Mouse (Mus musculus): ENCODE measurements at regions not wholly inside any gene's neighbourhood (a gene's known extent, or its start where the extent isn't known, plus 50 kb on each side); places are given as distances from the start of the nearest gene placed in this dataset.

DNA sequence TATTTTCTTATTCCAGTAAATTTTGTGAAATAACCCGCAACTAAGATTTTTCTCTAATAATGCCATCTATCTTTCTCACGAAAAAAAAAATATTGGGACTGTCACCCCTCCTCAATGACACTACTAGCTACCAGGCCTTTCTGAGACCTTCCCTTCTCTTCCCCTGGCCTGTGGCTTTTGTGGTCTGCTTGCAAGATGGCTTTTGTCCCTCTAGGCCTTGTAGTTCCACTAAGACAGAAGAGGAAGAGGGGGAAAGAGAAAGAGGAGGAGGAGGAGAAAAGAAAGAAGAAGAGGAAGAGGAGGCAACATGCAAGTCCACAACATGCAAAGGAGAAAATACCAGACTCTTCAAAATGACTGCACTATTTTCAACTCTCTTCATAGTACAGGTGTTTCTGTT lies 590.9 kb upstream of the Sall1 start:
- DNase-seq: no peak

DNA sequence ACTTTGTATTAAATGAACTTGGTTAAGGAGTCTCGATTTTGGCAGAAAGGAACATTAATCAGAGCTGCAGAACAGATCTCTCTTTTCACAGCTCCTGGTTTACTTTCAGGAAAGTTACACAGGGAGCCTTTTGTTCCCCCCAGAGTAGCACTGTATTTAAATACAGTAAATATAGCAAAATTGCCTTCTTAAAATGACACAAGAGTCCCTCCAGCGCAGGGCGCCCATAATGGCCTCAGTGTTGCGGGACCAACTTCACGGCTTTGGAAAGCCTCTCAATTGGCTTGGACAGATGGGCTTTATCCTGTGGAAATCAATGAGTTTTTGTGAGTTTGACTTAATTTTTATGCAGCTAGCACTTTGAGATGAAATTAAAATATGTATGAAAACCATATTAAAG lies 588.3 kb upstream of the Sall1 start:
- no peak for DNase-seq

DNA sequence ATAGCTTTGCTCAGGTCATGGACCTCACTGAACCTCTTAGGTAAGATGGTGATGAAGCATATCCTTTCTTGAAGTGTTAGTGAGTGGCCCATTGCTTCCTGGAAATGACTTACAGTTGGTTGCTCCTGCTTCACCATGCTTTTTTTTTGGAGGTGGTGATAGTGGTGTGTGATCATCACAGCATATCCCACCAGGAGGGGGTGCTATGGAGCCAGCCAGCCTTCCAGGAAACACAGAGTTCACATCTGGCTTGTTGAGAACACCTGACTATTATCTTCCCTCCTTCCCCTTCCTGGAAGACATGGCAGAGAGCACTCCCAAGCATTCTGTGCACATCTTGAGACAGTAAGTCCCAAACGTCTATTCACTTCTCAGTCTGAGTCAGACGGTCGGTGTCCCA lies 586.6 kb upstream of the Sall1 start:
- peak; percentile 5 to 9 for DNase-seq

DNA sequence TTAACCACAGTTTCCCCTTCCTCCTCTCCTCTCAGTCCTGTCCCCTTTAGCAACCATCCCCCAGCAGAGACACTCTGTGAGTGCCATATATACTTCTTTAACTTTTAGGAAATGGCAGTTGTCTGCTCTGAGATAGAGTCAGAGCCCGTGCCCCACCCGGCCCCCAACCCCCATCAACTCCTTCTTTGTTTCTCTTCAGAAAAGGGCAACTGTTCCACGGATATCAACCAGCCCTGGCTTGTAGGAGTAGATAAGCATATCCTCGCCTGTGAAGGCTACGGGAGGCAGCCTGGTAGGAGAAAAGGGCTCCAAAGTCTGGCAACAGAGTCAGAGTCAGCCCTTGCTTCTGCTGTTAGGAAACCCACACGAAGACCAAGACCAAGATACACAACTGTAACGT lies 574.1 kb upstream of the Sall1 start:
- DNase-seq: no peak

DNA sequence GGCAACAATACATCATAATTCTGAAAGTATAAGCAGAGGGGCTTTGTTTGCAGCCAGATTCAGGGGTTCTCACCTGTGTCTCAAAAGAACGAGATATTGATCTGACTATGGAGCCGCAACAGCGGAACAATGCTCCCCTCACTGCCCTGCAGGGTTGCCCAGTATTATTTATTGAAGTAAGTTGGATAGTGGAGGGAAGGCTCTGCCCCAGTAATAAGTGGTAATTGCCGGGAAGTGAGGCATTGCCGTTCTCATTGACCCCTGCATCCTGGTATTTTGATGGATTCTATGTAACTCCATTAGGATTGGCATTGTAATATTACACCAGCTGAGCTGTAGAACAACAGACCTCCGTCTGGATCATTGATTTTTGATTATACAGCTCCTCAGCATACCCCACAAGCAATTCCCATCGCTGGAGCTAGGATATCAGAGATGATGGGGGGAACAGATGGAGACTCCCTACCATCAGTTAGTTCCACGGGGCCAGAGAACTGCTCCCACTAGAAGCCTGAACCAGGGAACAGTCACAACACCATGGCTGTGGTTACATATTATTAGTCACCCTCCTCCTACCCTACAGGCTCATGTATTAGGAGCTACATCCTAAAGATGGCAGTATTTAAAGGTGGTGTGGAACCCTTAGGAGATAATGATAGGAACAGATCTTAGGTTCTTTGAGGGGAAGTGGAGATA lies 572.0 kb upstream of the Sall1 start:
- no peak for DNase-seq

DNA sequence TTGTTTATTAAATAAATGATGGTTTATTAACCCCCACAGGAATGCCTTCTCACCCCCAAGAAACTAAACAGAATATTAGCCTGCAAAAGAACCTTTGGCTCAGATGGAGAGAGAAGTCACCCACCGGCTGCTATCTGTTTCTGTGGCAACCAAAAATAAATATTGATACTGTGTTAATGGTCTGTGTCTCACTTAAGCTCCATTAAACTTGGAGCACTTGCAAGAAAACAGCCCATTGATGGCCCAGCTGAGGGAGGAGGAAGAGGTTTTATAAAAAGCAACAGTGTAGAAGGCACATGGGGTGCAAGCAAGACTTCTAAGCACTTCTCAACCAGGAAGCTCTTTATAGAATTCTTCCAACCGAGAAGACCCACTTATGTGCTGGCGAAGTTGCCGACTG lies 565.1 kb upstream of the Sall1 start:
- no peak for DNase-seq

DNA sequence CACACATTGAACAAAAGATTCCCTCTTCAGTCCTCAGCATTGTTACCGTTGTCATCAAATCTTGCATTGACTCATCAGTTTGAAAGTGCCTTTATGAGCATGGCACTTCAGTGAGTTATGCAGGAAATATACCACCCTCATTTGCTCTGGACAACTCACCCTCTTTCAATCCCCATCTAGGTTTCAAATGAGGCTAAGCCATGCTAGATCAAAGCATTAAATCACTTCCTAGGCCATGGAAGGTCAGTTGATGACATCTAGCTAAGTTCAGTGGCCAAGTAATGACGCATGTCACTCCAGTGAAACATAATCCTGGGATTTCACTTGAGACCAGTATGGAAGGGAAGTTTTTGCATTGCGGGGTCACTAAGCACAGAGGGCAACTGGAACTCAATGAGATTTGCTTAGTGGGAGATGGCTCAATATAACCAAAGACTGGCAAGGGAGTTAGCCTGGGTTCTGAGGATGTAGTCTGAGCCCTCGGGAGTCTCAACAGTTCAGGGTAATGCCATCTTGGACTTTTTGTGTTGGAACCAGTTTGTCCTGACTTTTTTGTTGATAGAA lies 562.0 kb upstream of the Sall1 start:
- no peak for DNase-seq

DNA sequence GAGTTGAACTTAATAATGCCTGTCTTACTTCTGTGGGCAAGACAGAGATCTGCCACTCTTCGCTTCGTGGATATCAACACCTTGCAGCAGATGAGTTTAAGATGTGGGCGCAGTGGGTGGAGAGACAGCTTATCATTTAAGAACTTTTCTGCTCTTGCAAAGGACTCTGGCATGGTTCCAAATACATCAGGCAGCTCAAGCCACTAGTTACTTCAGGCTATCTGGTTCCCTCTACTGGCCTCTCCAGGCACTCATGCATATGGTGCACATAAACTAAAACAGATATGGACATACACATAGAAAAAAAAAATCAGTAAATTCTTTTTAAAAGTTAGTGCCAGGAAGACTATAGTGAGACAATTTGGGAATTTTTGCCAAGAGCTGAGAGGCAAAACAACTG lies 560.5 kb upstream of the Sall1 start:
- no peak for DNase-seq

DNA sequence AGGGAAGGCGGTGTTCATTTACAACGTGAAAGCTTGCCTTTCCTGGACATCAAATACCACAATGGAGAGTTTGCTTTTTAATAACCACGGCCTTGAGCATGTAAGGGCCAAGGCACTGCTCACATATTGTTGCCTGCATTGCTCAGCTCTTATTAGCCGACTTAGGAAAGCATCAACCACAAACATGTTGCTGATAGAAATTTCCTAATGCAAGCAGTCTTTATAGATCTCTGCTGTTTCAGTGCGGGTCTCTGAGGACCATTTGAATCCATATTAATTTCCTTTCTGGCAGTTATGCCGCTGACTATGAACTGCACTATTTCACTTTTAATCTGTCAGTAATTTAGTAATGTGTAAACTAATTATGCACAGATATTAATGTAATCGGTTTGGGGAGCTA lies 552.4 kb upstream of the Sall1 start:
- no peak for DNase-seq

DNA sequence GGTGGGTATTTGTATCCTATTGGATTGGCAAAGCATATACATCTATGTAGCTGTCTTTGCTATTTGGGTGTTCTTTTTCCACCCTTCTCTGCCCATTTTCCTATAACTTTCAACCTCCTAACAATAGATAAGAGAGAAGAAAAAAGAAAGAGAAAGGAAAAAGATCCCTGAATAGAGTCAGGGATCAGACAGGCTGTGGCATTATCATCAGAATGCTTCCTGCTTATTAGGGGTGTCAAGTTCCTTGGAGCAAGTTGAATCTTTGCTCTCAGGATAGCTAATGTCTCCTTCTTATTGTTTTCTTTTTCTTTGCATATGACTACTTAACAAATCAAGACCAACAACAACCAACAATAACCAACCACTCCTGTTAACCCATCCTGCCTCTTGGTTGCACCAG lies 539.1 kb upstream of the Sall1 start:
- no peak for DNase-seq

DNA sequence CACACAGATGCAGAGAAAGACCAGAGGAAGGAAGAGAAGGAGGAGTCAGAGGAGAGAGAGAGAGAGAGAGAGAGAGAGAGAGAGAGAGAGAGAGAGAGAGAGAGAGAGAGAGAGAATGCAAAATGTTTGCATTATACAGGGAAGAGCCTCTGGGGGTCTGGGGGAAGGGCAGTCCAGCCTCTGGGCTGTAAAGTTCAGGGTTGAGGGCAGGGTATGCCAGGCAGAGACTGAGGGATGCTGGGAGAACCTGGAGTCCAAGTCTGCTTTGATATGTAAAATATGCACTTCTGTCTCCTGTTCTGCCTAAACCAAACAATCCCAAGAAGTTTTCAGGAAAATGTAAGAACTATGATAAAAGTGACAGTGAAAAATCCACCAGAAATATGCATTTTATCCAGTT lies 538.6 kb upstream of the Sall1 start:
- no peak for DNase-seq

DNA sequence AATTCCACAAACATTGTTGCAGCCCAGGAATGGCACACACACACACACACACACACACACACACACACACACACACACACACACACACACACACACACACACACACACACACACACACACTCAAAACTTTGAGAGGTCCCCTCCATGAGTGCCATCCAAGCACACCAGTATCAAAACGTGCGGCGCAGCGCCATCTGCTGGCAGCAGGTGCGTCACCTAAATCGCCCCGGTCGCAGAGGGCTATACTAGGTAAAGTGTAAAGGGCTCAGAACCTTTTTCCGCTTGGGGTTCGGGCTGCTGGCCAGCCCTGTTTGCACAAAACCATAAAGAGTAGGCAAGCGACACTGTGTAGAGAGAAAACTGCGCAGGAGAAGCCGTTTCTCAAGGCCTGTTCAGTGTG lies 527.9 kb upstream of the Sall1 start:
- peak; percentile 8 to 29 for DNase-seq

DNA sequence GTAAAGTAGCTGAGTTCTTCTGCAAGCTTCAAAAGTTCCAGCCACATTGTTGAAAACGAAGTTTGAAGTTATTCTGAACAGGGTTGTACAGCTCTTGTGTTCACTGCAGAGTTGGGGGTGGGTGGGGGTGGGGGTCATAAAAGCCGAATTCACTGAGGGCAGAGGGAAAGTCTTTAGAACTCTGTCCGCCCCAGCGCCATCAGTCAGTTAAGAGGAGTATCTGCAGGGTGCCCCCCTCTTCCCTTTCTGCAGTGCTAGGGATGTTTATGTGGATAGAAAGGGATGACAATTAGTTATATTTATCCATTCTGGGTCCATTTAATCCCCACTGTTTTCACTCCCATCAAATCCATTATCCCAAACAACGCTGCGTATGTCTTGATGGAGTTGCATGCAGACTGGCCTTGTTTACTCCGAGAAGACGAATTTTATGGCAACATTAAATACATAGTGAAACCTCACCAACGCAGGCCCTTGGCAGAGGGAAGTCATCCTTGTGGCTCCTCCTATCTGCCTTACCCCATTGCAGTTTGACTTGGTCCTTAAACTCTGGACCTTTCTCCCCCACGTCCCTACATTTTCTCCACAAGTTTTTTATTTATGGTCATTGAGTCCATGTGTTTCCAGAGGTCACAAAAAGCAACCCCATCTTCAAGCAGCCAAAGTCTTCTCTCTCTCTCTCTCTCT lies 526.8 kb upstream of the Sall1 start:
- DNase-seq: no peak

DNA sequence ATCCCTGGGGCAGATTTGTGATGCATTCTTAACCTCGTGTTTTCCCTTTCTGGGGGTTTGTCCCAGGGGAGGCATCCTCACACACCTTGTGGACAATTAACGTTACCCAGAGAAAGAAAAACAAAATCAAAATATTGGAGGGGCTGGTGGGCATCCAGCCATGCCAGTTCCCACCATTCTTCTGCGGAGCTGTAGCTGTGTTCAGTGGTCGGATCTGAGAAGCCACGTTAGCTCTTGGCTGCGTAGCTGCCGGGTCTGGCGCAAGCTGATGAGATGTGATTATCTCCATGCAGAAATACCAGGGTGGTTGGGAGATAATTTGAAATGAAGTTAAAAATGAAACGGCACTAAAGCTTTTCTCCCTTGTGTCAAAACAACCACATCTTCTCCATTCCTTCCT lies 525.4 kb upstream of the Sall1 start:
- DNase-seq: no peak

DNA sequence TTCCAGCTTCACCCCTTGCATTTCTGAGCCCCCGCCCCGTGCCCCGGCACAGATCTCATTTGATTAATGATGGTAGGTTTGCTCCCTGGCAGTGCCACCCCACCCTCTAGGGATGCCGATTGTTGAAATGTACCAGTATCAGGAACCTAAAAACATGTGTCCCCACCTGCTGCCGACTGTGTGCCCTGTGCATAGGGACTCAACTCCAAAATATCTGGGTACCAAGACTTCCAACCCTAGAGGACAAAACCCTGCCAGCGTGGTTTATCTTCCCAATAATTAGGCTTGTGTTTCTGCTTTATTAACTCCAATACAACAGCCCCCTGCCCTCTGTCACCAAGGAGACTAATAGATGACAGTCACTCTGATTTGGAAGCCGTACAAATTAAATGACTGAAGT lies 524.7 kb upstream of the Sall1 start:
- DNase-seq: no peak

DNA sequence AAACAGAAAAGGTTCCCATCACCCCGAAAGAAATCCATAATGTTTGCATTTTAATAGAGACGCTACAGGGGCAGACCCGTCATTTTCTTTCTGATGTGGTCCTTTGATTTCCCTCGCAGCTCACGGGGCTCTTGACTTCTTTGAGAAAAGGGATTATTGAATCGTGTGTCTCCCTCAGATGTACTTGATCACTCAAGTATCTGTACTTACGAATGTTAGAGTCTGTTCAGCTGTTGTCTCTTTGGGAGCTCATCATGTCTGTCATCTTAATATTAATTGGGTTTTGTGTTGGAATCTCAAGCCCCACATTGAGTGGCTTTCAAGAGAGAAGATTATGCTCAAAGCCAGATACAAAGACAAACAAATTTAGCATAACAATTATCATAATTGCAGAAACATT lies 523.0 kb upstream of the Sall1 start:
- DNase-seq: no peak

DNA sequence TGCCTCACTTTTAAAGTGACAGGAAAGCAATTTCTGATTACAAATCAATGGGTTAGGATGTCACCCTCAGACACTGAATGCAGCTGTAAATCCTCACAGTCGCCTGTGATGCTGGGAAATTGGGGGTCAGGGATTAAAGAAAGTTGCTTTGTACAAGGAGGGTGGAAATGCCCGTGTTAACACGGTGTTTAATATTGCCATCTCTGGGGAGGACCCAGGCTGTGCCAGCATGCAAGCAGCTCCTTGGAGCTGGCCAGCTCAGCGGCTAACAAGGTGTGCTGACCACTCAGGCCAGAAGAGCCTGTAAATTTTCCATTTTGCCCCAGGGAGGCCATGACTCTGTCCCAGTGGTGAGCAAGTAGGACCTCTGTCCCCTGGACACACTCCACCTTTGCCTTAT lies 522.5 kb upstream of the Sall1 start:
- DNase-seq: no peak

DNA sequence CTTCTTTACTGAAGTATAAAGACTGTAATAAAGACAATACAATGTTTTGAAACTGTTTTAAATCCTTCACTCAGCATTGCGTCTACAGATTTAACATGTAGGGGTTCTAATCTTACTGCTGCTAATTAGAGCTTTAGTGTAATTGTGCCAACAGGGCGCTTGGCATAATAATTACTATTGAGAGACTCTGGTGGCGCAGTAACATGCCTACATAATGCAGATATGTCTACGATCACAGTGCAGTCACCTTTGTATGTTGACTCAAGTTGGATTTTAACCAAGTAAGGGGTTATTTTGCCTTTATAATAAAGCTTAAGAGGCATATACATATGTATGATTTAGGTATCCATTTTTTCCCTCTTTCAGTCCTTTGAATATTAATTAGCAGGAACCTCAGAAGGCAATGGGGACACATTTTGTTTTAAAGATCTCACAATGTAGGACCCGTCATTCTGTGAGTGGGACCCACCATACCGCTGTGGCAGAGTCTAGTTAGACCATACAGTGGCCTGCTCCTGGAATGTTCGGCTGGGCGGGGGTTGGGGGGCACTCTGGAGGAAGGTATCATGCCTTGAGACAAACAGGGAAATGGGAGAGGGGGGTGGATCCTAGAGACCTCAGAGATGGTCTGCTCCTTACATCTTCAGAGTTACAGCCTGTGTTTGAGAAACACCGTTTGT lies 521.3 kb upstream of the Sall1 start:
- no peak for DNase-seq

DNA sequence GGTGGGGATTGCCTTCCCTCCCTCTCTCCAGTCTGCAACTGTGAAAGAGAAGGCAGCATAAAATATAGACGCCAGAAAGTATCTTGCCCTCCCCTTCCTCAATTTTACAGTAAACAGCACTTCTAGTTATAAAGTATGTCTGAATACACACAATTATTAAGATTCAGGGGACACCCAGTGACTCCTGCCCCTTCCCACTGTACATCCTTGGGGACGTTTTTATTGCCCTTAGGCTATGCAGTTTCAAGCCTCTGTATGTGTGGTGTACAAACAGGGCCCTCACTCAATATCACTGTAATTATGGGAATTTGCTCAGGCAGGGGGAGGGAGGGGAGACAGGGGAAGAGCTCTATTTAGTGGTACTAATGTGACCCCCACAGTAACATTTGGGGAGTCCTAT lies 519.6 kb upstream of the Sall1 start:
- no peak for DNase-seq

DNA sequence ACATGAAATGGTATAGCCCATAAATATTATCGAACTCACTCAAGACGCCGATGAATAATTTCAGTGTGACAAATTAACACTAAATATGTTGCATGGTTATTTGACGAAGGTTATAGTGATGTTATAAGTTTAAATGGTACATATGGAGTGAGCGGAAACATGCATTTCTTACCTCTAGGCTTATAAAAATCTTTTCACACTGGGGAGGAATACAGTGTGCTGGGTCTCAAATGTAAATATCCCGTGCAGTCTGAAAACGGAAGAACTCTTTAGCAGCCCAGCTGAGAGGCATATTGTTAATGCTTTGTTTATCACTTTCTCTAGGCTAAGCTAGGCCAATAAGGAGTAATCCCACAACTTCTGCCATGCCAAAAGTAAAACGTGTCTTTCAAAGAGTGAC lies 518.6 kb upstream of the Sall1 start:
- DNase-seq: no peak

DNA sequence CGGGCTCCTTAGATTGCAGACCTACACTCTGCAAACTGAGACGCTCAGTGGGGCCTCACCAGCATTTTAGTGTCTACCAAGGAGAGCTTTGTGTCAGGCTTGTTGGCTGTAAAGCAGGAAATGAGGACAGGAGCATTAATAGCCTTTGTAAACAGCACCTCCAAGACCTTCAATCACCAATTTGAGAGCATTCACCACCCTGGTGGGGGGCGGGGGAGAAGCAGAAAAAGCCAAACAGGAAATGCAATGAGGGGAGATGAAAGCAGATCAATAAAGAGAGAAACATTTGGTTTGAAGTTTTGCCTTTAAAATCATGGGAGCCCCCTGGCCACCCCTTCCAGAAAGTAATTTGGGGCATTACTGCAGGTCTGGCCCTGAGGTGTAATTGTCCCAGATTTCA lies 497.3 kb upstream of the Sall1 start:
- DNase-seq: no peak

DNA sequence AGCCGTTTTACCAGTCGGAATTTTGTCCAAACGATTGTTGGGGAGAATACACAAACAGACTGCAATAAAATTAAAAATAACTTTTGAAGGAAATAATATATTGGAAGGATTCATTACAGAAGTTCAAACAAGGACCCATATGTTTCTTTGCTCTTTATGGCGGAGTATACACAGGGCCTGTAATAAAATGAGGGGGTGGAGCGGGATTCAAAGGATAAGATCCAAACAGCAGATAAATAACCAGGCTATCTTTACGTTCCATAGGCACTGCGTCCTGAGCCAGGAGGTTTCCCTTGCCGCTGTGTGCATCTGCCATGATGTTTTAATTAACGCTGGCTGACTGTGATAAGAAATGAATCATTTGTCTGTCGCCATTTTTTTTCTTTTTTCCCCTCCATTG lies 490.6 kb upstream of the Sall1 start:
- DNase-seq: no peak

DNA sequence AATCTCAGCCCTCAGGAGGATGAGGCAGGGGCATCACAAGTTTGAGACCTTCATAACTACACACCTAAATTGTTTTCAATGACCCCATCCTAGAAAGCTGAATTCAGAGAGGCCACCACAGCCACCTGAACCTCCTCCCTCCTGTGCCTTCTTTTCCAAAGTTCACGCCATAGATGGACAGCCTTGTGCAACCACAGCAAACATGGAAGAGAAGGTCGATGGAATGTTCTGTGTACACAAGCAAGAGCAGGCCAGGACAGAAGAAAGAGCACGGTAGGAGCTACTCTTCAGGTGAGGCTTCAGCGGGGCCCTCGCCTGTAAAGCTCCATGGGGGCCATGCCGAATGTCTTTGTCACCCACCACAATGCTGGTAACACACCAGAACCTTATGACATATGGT lies 481.1 kb upstream of the Sall1 start:
- DNase-seq: no peak

DNA sequence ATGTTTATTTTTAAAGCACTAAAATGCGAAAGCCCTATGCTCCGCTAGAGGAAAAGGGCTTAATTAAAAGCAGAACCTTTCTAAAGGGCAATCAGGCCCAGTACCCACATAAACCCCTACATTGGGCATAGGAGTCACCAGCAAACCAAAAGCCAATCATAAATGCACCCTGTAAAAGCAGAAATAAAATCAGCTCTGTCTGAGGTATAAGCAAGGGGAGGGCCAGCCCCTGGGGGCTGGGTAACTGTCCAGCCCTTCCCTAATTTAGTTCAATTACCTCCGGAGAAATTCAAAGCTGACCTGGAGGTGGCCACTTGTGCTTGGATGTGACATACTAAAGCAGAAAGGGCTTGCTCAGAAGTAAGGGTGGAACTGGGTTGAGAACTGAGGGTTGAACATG lies 479.4 kb upstream of the Sall1 start:
- DNase-seq: no peak
